Mouse (Mus musculus): ENCODE data around the gene Otulinl. TPM values are rescaled to one million over a fixed set of nuclear protein-coding genes. Genes with fewer than 3 reads are reported as not detected.

Otulinl gene
- polyA plus RNA-seq, 1 experiment, result 3.0 TPM

GRCm38 (mm10) chr15:27666911-27667539, 14.4 kb downstream of the Otulinl start:
- 72% methylated on average over 9 of the region's 9 CpGs for WGBS
- Histone ChIP-seq H3K27ac (ENCODE audit: insufficient read depth, low read depth, low read length) (no peak overlapping the region), H3K4me3 (ENCODE audit: low read depth, low read length) (no peak overlapping the region), H3K27me3 (ENCODE audit: control insufficient read depth, insufficient read depth, low read length) (no peaks in the 10 kb centered on the region), H3K4me1 (ENCODE audit: control insufficient read depth, insufficient read depth, insufficient read length, low read length) (peaks cover 5% of the 10 kb centered on the region; the same call in 1 of the 2 replicates), H3K36me3 (ENCODE audit: control insufficient read depth, insufficient read depth, low read length) (no peaks in the 10 kb centered on the region)
- TF ChIP-seq POLR2A (IDR thresholded peaks at IDR 0.05; ENCODE audit: low read depth, low read length), result no peak
- TF ChIP-seq CTCF (IDR thresholded peaks at IDR 0.05; ENCODE audit: extremely low read depth, insufficient read length, insufficient replicate concordance, low read depth, low read length), result no peak

- Histone ChIP-seq H3K27me3 (ENCODE audit: control insufficient read depth, insufficient read depth, low read length) (no peaks in the 10 kb centered on the region), H3K4me3 (ENCODE audit: low read depth, low read length) (peak overlapping the region; percentile 2; the same call in 1 of the 2 replicates), H3K27ac (ENCODE audit: insufficient read depth, low read depth, low read length) (no peak overlapping the region), H3K4me1 (ENCODE audit: control insufficient read depth, insufficient read depth, insufficient read length, low read length) (peaks cover 5% of the 10 kb centered on the region; the same call in 1 of the 2 replicates), H3K36me3 (ENCODE audit: control insufficient read depth, insufficient read depth, low read length) (no peaks in the 10 kb centered on the region)
- TF ChIP-seq CTCF (IDR thresholded peaks at IDR 0.05; ENCODE audit: extremely low read depth, insufficient read length, insufficient replicate concordance, low read depth, low read length) (no peak), POLR2A (IDR thresholded peaks at IDR 0.05; ENCODE audit: low read depth, low read length) (no peak)
- 17% methylated on average over 21 of the region's 21 CpGs for WGBS
Measured at GRCm38 (mm10) chr15:27665392-27665911, 15.9 kb downstream of the Otulinl start.

GRCm38 (mm10) chr15:27664126-27664525, 17.3 kb downstream of the Otulinl start:
- H3K27me3 ChIP-seq (ENCODE audit: control insufficient read depth, insufficient read depth, low read length), result no peaks in the 10 kb centered on the region
- TF ChIP-seq POLR2A (IDR thresholded peaks at IDR 0.05; ENCODE audit: low read depth, low read length) (no peak), CTCF (IDR thresholded peaks at IDR 0.05; ENCODE audit: extremely low read depth, insufficient read length, insufficient replicate concordance, low read depth, low read length) (no peak)
- H3K4me1 ChIP-seq (ENCODE audit: control insufficient read depth, insufficient read depth, insufficient read length, low read length), result peaks cover 5% of the 10 kb centered on the region; the same call in 1 of the 2 replicates
- no peaks in the 10 kb centered on the region for H3K36me3 ChIP-seq (ENCODE audit: control insufficient read depth, insufficient read depth, low read length)
- no peak overlapping the region for H3K4me3 ChIP-seq (ENCODE audit: low read depth, low read length)
- WGBS, result 86% methylated on average over 9 of the region's 9 CpGs
- no peak overlapping the region for H3K27ac ChIP-seq (ENCODE audit: insufficient read depth, low read depth, low read length)

- TF ChIP-seq POLR2A (IDR thresholded peaks at IDR 0.05; ENCODE audit: low read depth, low read length), result no peak
- TF ChIP-seq CTCF (IDR thresholded peaks at IDR 0.05; ENCODE audit: extremely low read depth, insufficient read length, insufficient replicate concordance, low read depth, low read length), result no peak
- Histone ChIP-seq H3K36me3 (ENCODE audit: control insufficient read depth, insufficient read depth, low read length) (no peaks in the 10 kb centered on the region), H3K27ac (ENCODE audit: insufficient read depth, low read depth, low read length) (no peak overlapping the region), H3K4me3 (ENCODE audit: low read depth, low read length) (no peak overlapping the region), H3K4me1 (ENCODE audit: control insufficient read depth, insufficient read depth, insufficient read length, low read length) (peaks cover 5% of the 10 kb centered on the region; the same call in 1 of the 2 replicates), H3K27me3 (ENCODE audit: control insufficient read depth, insufficient read depth, low read length) (no peaks in the 10 kb centered on the region)
- 17% methylated on average over 1 of the region's 1 CpGs for WGBS
Measured at GRCm38 (mm10) chr15:27662699-27663098, 18.7 kb downstream of the Otulinl start.

- Histone ChIP-seq H3K27ac (ENCODE audit: insufficient read depth, low read depth, low read length) (no peak overlapping the region), H3K36me3 (ENCODE audit: control insufficient read depth, insufficient read depth, low read length) (no peaks in the 10 kb centered on the region), H3K27me3 (ENCODE audit: control insufficient read depth, insufficient read depth, low read length) (no peaks in the 10 kb centered on the region), H3K4me3 (ENCODE audit: low read depth, low read length) (no peak overlapping the region), H3K4me1 (ENCODE audit: control insufficient read depth, insufficient read depth, insufficient read length, low read length) (peaks cover 5% of the 10 kb centered on the region; the same call in 1 of the 2 replicates)
- 88% methylated on average over 6 of the region's 6 CpGs for WGBS
- TF ChIP-seq POLR2A (IDR thresholded peaks at IDR 0.05; ENCODE audit: low read depth, low read length) (no peak), CTCF (IDR thresholded peaks at IDR 0.05; ENCODE audit: extremely low read depth, insufficient read length, insufficient replicate concordance, low read depth, low read length) (no peak)
Measured at GRCm38 (mm10) chr15:27661696-27662095, 19.7 kb downstream of the Otulinl start.

GRCm38 (mm10) chr15:27659592-27660244, 21.7 kb downstream of the Otulinl start:
- WGBS, result 31% methylated on average over 17 of the region's 17 CpGs
- no peak overlapping the region for H3K27ac ChIP-seq (ENCODE audit: insufficient read depth, low read depth, low read length)
- no peaks in the 10 kb centered on the region for H3K4me1 ChIP-seq (ENCODE audit: control insufficient read depth, insufficient read depth, insufficient read length, low read length)
- H3K36me3 ChIP-seq (ENCODE audit: control insufficient read depth, insufficient read depth, low read length), result no peaks in the 10 kb centered on the region
- no peak overlapping the region for H3K4me3 ChIP-seq (ENCODE audit: low read depth, low read length)
- H3K27me3 ChIP-seq (ENCODE audit: control insufficient read depth, insufficient read depth, low read length), result no peaks in the 10 kb centered on the region
- TF ChIP-seq POLR2A (IDR thresholded peaks at IDR 0.05; ENCODE audit: low read depth, low read length) (no peak), CTCF (IDR thresholded peaks at IDR 0.05; ENCODE audit: extremely low read depth, insufficient read length, insufficient replicate concordance, low read depth, low read length) (peak; percentile 93)

GRCm38 (mm10) chr15:27659143-27659542, 22.2 kb downstream of the Otulinl start:
- Histone ChIP-seq H3K36me3 (ENCODE audit: control insufficient read depth, insufficient read depth, low read length) (no peaks in the 10 kb centered on the region), H3K4me3 (ENCODE audit: low read depth, low read length) (no peak overlapping the region), H3K27me3 (ENCODE audit: control insufficient read depth, insufficient read depth, low read length) (no peaks in the 10 kb centered on the region), H3K4me1 (ENCODE audit: control insufficient read depth, insufficient read depth, insufficient read length, low read length) (no peaks in the 10 kb centered on the region), H3K27ac (ENCODE audit: insufficient read depth, low read depth, low read length) (no peak overlapping the region)
- WGBS, result 80% methylated on average over 5 of the region's 5 CpGs
- no peak for TF ChIP-seq POLR2A (IDR thresholded peaks at IDR 0.05; ENCODE audit: low read depth, low read length)
- TF ChIP-seq CTCF (IDR thresholded peaks at IDR 0.05; ENCODE audit: extremely low read depth, insufficient read length, insufficient replicate concordance, low read depth, low read length), result no peak

All from small intestine, adult 2 months (tissue).